Mouse (Mus musculus): Measurements from ENCODE around the gene Cdkn3.

DNA sequence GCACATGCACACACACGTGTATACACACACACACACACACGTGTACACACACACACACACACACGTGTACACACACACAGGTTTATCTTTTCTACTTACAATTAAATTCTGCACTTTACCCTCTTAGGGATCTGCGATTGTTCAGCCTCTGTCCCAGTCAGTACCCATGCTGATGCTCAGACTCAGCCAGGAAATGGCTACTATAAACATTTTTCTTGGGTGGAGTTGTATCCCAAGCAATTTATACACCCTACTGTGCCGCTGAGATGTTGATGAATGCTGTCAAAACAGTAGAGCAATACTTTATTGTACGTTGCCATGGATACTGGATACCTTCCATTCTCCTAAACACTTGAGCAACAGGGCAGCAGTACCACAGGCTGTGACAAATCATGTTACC, 9.7 kb downstream of the Cdkn3 start:
- no peak for TF ChIP-seq CTCF (IDR thresholded peaks at IDR 0.05; ENCODE audit: borderline replicate concordance, extremely low read depth, insufficient read depth, insufficient read length)
- no peak for TF ChIP-seq POLR2A (IDR thresholded peaks at IDR 0.05; ENCODE audit: borderline replicate concordance, extremely low read depth, insufficient read depth, insufficient read length, poor library complexity, severe bottlenecking)

Data from brain, embryonic 14.5 days (tissue).